Mouse (Mus musculus): ENCODE data around the gene Sncg.

DNA sequence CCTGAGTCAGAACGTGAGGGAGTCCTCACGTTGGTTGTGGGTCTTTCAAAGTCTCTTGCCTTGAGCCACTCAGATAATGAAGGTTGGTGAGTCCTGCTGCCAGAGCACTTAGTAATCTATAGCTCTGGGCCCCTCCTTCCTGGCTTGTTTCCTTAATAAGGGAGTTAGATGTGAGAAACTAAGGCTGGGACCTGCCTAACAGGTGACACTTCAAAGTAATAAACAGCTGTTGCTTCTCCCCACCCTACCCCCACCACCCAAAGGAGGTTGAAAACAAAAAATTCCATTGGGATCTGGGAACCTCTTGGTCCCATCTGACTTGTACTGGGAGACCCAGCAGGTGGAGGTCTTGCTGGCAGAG is 9.5 kb downstream of the Sncg start:
- no peak for TF ChIP-seq EP300 (IDR thresholded peaks at IDR 0.05; ENCODE audit: low read depth)
- TF ChIP-seq CTCF (IDR thresholded peaks at IDR 0.05; ENCODE audit: low read depth), result no peak
